Mouse (Mus musculus): ENCODE measurements around the gene Tnfrsf21.

GRCm38 (mm10) chr17:43114086-43114581 is 97.8 kb downstream of the Tnfrsf21 start:
- no peak for TF ChIP-seq CTCF (conservative IDR thresholded peaks at IDR 0.05; ENCODE audit: insufficient read depth, insufficient read length, low read depth, low read length)
- no peak for TF ChIP-seq POLR2A (IDR thresholded peaks at IDR 0.05; ENCODE audit: low read depth, low read length)
